Mouse (Mus musculus): Measurements from ENCODE around the gene Pidd1.

DNA sequence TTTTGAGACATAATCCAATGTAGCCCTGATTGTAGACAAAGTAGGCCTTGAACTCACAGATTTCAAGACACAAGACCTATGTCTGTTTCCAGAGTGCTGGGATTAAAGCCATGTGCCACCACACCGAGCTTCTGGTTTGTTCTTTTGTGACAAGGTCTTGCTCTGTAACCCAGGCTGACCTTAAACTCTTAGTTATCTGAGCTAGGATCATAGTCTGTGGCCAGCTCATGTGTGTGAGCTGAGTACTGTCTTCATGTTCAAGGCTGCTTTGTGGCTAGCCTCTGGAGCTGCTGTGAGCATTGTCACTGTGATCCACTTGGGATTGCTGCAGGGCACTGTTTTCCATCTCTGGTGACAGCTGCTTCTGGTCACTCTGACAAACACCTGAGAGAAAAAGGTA, 48.5 kb downstream of the Pidd1 start:
- TF ChIP-seq POLR2A (IDR thresholded peaks at IDR 0.05; ENCODE audit: control insufficient read depth, low read depth, low read length) = no peak
- no peak for TF ChIP-seq CTCF (IDR thresholded peaks at IDR 0.05; ENCODE audit: control insufficient read depth, insufficient read depth, insufficient replicate concordance, low read depth, low read length)

Measured in testis, adult 2 months (tissue).